Mouse (Mus musculus): ENCODE results near the gene Rpl3. TPM values are rescaled to one million over a fixed set of nuclear protein-coding genes. Genes with fewer than 3 reads are reported as not detected.

Gene Rpl3
- polyA plus RNA-seq (2012; rRNA removed) (1,074 and 1,569 TPM in 2 replicates), polyA plus RNA-seq (2014; fragmentation: Nextera tagmentation; extraction: Ambion mirVana) (1,384 and 1,387 TPM in 2 replicates)

DNA sequence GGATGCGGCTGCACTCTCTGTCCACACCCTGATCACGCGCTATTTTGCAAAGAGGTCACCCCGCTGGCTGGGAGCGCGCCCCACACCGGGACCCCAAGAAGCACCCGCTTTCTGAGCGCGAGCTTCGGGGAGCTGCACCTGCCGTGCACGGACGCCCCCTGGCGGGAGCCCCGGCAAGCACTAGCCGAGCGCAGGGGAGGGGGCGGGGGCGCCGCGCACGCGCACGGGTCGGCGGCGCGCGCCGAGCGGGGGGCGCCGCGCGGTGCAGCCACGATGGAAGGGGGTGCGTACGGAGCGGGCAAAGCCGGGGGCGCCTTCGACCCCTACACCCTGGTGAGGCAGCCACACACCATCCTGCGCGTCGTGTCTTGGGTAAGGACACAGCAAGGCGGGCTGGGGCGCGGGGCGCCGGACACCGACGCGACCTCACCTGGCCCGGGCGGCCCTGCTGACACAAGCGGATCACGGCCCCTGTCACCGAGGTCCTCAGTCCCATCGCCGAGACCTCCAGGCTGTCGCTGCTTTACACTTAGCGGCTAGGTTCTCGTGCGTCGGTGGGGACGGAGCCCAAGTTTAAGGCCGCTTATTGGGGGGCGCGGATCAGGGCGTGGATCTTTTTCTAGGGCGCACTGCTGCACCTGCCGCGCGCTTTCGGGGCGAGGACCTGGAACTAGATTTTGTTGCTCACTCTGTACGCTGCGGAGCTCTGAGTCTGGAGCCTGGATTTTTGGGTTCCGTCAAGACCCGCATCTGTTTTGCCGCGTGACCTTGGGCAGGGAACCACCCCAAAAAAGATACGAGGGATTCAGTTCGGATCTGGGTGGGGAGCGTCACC lies at the start of gene Rpl3, which contains the start of gene Syngr1:
TSS of gene Rpl3 (minus strand) at position 748 of the 835 bp plus-strand sequence.
TSS of gene Syngr1 (plus strand) at position 214 of the 835 bp plus-strand sequence.
- Histone ChIP-seq H3K27me3 (ENCODE audit: control insufficient read depth, insufficient read depth, low read length) (peaks cover 28% of the 10 kb centered on the region), H3K9ac (ENCODE audit: low read depth, low read length, severe bottlenecking) (peak within 1 kb of the TSS; percentile 56), H3K27ac (replicated peaks; ENCODE audit: low read depth, low read length) (no peak within 1 kb of the TSS), H3K36me3 (ENCODE audit: control insufficient read depth, insufficient read depth, low read length) (no peaks in the 10 kb centered on the region), H3K9me3 (ENCODE audit: control insufficient read depth, low read length) (no peaks in the 10 kb centered on the region), H3K4me3 (replicated peaks; ENCODE audit: low read length) (peak within 1 kb of the TSS; percentile 63), H3K4me1 (ENCODE audit: control insufficient read depth, insufficient read depth, low read length) (peaks cover 6% of the 10 kb centered on the region), H3K4me2 (replicated peaks; ENCODE audit: low read depth, low read length, severe bottlenecking) (peak within 1 kb of the TSS; percentile 97)
- no peak for TF ChIP-seq POLR2A (IDR thresholded peaks at IDR 0.05; ENCODE audit: borderline replicate concordance, extremely low read depth, insufficient read depth, insufficient read length)
- ATAC-seq (ENCODE audit: low FRiP score, low read depth) (peak; percentile 45), DNase-seq (ENCODE audit: low spot score) (peak; percentile 43)
- WGBS = 2% methylated on average over 74 of the region's 86 CpGs

DNA sequence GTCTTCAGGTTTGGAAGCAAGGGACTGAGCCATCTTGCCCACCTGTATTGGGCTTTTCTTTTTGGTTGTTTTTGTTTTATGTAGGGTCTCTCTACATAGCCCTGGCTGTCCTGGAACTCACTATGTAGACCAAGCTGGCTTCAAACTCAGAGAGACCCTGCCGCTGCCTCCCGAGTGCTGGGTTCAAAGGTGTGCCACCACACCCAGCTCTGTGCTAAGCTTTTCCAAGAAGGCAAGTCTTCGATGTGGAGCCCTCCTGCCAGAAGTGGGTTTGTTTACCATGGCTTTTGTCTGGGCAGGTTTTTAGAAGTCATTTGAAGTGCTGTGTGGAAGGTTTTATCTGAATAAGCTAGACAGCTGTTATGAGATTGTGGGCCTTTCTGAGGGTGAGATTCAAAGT lies 49.2 kb upstream of the Rpl3 start:
- ATAC-seq (ENCODE audit: low FRiP score, low read depth) (no peak), DNase-seq (ENCODE audit: low spot score) (no peak)
- no peaks in the 10 kb centered on the region for H3K4me1 ChIP-seq (ENCODE audit: control insufficient read depth, insufficient read depth, low read length)
- H3K27me3 ChIP-seq (ENCODE audit: control insufficient read depth, insufficient read depth, low read length) = no peaks in the 10 kb centered on the region
- no peak overlapping the region for H3K27ac ChIP-seq (replicated peaks; ENCODE audit: low read depth, low read length)
- no peak overlapping the region for H3K4me3 ChIP-seq (replicated peaks; ENCODE audit: low read length)
- 0 out of 2 replicates have a peak, but pooled peaks cover 4% of the 10 kb centered on the region for H3K9me3 ChIP-seq (ENCODE audit: control insufficient read depth, low read length)
- TF ChIP-seq POLR2A (IDR thresholded peaks at IDR 0.05; ENCODE audit: borderline replicate concordance, extremely low read depth, insufficient read depth, insufficient read length) = no peak
- H3K36me3 ChIP-seq (ENCODE audit: control insufficient read depth, insufficient read depth, low read length) = peaks cover 45% of the 10 kb centered on the region
- 89% methylated on average over 3 of the region's 3 CpGs for WGBS
- no peak overlapping the region for H3K4me2 ChIP-seq (replicated peaks; ENCODE audit: low read depth, low read length, severe bottlenecking)
- H3K9ac ChIP-seq (ENCODE audit: low read depth, low read length, severe bottlenecking) = no peak overlapping the region

DNA sequence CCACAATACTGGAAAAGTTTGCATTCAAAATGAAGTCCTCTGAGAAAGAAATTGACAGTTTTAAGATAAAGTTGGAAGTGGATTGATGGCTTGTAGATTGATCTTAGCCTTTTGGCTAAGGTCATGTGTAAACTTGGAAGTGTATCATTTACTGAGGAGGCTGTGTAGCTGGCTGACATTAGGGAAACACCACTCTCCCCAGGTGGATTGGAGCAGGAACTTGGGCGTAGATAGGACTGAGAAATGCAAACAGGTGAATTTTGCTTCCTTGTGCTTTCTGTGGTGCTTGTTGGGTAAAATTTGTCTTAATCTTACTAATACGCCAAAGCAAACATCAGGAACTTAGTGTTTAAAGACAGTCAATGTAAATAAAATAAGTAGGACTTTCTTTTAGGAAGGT lies 48.6 kb upstream of the Rpl3 start:
- TF ChIP-seq POLR2A (IDR thresholded peaks at IDR 0.05; ENCODE audit: borderline replicate concordance, extremely low read depth, insufficient read depth, insufficient read length) = no peak
- WGBS = 93% methylated on average over 2 of the region's 2 CpGs
- H3K27ac ChIP-seq (replicated peaks; ENCODE audit: low read depth, low read length) = no peak overlapping the region

DNA sequence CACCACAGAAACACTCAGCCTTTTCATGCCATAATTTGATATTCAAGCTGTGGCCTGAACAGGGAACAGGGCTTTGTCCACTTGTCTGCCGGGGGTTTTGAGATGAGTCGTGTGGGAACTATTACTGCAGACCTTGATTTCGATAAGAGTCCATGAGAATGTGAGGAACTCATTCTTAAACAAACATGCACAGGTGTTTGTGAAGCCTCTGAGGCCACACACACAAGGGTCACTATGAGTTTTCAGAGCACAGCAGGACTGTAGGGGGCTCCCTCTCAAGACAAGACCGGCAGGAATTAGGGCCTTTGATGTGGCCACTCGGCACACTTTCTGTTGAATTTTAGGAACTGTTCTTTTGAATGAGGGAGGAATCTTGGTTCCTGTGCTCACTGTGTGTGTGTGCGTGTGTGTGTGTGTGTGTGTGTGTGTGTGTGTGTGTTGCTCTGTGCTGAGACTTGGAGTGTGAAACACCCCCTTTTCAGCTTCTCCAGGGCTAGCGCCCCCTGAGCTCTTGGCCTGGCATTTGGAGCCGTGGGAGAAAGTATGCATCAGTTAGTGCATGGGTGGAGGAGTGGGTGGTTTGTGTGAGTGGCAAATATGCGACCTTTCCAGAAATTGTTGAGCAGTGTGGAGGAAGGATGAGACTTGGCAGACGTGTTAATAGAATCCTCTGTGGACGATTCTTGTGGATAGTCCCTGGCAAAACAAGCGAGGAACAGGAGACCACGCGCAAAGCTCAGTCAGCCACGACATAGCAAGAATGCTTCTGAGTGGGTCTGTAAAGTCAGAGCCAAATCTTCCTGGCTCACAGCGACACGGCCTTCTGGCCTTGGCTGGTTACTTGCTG lies 46.5 kb upstream of the Rpl3 start:
- peaks cover 34% of the 10 kb centered on the region for H3K36me3 ChIP-seq (ENCODE audit: control insufficient read depth, insufficient read depth, low read length)

More for the DNA sequence above, 48.6 kb upstream of the Rpl3 start:
- H3K9ac ChIP-seq (ENCODE audit: low read depth, low read length, severe bottlenecking) = no peak overlapping the region
- H3K9me3 ChIP-seq (ENCODE audit: control insufficient read depth, low read length) = 0 out of 2 replicates have a peak, but pooled peaks cover 4% of the 10 kb centered on the region
- no peak overlapping the region for H3K4me2 ChIP-seq (replicated peaks; ENCODE audit: low read depth, low read length, severe bottlenecking)
- no peak overlapping the region for H3K4me3 ChIP-seq (replicated peaks; ENCODE audit: low read length)
- H3K4me1 ChIP-seq (ENCODE audit: control insufficient read depth, insufficient read depth, low read length) = no peaks in the 10 kb centered on the region
- no peak for DNase-seq (ENCODE audit: low spot score)
- H3K27me3 ChIP-seq (ENCODE audit: control insufficient read depth, insufficient read depth, low read length) = no peaks in the 10 kb centered on the region
- no peak for ATAC-seq (ENCODE audit: low FRiP score, low read depth)
- peaks cover 45% of the 10 kb centered on the region for H3K36me3 ChIP-seq (ENCODE audit: control insufficient read depth, insufficient read depth, low read length)

DNA sequence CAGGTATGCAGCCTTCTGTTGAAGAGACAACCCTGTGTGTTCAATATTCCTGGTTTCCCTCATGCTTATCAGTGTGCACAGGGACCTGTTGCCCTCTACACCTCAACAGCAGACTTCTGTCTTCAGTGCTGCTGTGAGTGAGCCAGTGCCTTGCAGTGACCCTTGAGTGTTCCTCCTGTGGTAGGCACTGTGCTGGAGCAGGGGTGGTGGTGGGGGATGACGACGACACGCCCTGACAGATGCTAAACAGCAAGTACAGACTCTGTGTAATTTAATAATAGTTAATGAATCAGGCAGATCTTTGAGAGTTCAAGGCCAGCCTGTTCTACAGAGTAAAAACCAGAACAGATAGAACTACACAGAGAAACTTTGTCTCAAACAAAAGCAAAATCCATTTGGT lies 45.0 kb upstream of the Rpl3 start:
- no peak for DNase-seq (ENCODE audit: low spot score)
- Histone ChIP-seq H3K9ac (ENCODE audit: low read depth, low read length, severe bottlenecking) (no peak overlapping the region), H3K4me3 (replicated peaks; ENCODE audit: low read length) (no peak overlapping the region), H3K9me3 (ENCODE audit: control insufficient read depth, low read length) (no peaks in the 10 kb centered on the region), H3K4me1 (ENCODE audit: control insufficient read depth, insufficient read depth, low read length) (peaks cover 18% of the 10 kb centered on the region), H3K27me3 (ENCODE audit: control insufficient read depth, insufficient read depth, low read length) (no peaks in the 10 kb centered on the region), H3K27ac (replicated peaks; ENCODE audit: low read depth, low read length) (no peak overlapping the region), H3K36me3 (ENCODE audit: control insufficient read depth, insufficient read depth, low read length) (peaks cover 24% of the 10 kb centered on the region), H3K4me2 (replicated peaks; ENCODE audit: low read depth, low read length, severe bottlenecking) (no peak overlapping the region)
- ATAC-seq (ENCODE audit: low FRiP score, low read depth) = no peak
- 98% methylated on average over 3 of the region's 3 CpGs for WGBS
- no peak for TF ChIP-seq POLR2A (IDR thresholded peaks at IDR 0.05; ENCODE audit: borderline replicate concordance, extremely low read depth, insufficient read depth, insufficient read length)

More for the DNA sequence above, 46.5 kb upstream of the Rpl3 start:
- Histone ChIP-seq H3K9ac (ENCODE audit: low read depth, low read length, severe bottlenecking) (no peak overlapping the region), H3K9me3 (ENCODE audit: control insufficient read depth, low read length) (0 out of 2 replicates have a peak, but pooled peaks cover 4% of the 10 kb centered on the region), H3K27ac (replicated peaks; ENCODE audit: low read depth, low read length) (no peak overlapping the region), H3K4me3 (replicated peaks; ENCODE audit: low read length) (no peak overlapping the region), H3K27me3 (ENCODE audit: control insufficient read depth, insufficient read depth, low read length) (no peaks in the 10 kb centered on the region), H3K4me2 (replicated peaks; ENCODE audit: low read depth, low read length, severe bottlenecking) (no peak overlapping the region), H3K4me1 (ENCODE audit: control insufficient read depth, insufficient read depth, low read length) (peaks cover 15% of the 10 kb centered on the region)
- TF ChIP-seq POLR2A (IDR thresholded peaks at IDR 0.05; ENCODE audit: borderline replicate concordance, extremely low read depth, insufficient read depth, insufficient read length) = no peak
- no peak for DNase-seq (ENCODE audit: low spot score)
- 77% methylated on average over 17 of the region's 17 CpGs for WGBS
- ATAC-seq (ENCODE audit: low FRiP score, low read depth) = no peak
